Mouse (Mus musculus) heart, embryonic 15.5 days (tissue): ENCODE measurements around the gene Adcy9. TPM values are rescaled to one million over a fixed set of nuclear protein-coding genes. Genes with fewer than 3 reads are reported as not detected.

Experiments used
- ATAC-seq: fragments of 200-750 bp; cut with Nextera tagmentation; replicated peaks from 2 replicates; pipeline ENCODE4 v1.8.0; 2017; ENCODE audit warnings: low read depth, moderate TSS enrichment; ENCODE audit not compliant: insufficient number of reproducible peaks, insufficient read depth, low FRiP score
- H3K27ac ChIP-seq: fragments of 300-500 bp; sonication (generic); 2 replicates; pipeline ENCODE4 v1.5.1; 2015; ENCODE audit warnings: mild to moderate bottlenecking, inconsistent platforms
- H3K27me3 ChIP-seq: fragments of 300-500 bp; sonication (generic); 2 replicates; pipeline ENCODE4 v1.6.1; 2015; ENCODE audit warnings: inconsistent platforms
- H3K36me3 ChIP-seq: fragments of 300-500 bp; sonication (generic); 2 replicates; pipeline ENCODE4 v1.6.1; 2015; ENCODE audit warnings: mild to moderate bottlenecking, inconsistent platforms
- H3K4me1 ChIP-seq: fragments of 300-500 bp; sonication (generic); replicated peaks from 2 replicates; pipeline ENCODE4 v1.6.1; 2015; ENCODE audit warnings: inconsistent platforms
- H3K4me2 ChIP-seq: fragments of 300-500 bp; sonication (generic); 2 replicates; pipeline ENCODE4 v1.6.1; 2015; ENCODE audit warnings: inconsistent platforms, mild to moderate bottlenecking, moderate library complexity
- H3K4me3 ChIP-seq: fragments of 300-500 bp; sonication (generic); 2 replicates; pipeline ENCODE4 v1.5.1; 2015; ENCODE audit warnings: mild to moderate bottlenecking, inconsistent platforms
- H3K9ac ChIP-seq: fragments of 300-500 bp; sonication (generic); 2 replicates; pipeline ENCODE4 v1.6.1; 2015; ENCODE audit warnings: mild to moderate bottlenecking, inconsistent platforms
- H3K9me3 ChIP-seq: fragments of 300-500 bp; sonication (generic); replicated peaks from 2 replicates; pipeline ENCODE4 v1.6.1; 2016; ENCODE audit warnings: inconsistent platforms
- WGBS: fragments of 180-500 bp; shearing (Covaris S2); methylation state at CpG from one replicate; pipeline ENCODE4 v1.1.7; 2015; ENCODE audit warnings: mixed read lengths; 5-methylcytosine and 5-hydroxymethylcytosine counted together
- polyA plus RNA-seq: library from polyadenylated mRNA; unstranded; fragments of >200 nt; fragmentation: Nextera tagmentation; extraction: Ambion mirVana; gene quantifications from 2 replicates; pipeline ENCODE4 v1.2.1, GENCODE M21; 2015

Gene Adcy9
- polyA plus RNA-seq, 1 experiment from 2014 or later: 1.1 TPM

DNA sequence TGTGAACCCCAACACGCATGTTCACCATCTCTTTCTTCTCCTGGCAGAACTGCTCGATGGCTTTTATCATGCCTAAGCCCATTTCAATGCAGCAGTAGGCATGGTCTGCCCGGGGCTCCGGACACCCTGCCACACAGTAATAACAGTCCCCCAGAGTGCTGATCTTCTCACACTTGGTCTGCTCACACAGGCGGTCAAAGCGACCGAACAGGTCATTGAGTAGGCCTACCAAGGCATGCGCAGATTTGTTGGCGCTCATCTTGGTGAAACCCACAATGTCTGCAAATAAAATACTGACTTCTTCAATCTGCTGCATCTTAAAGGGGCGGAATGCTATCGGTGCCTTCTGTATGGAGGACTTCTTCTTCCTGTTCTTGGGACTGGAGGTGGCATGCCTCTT lies 2.2 kb downstream of the Adcy9 start:
- WGBS: 94% methylated on average over 11 of the region's 11 CpGs
- no peak overlapping the region for H3K9ac ChIP-seq
- peaks cover 12% of the 10 kb centered on the region for H3K27me3 ChIP-seq
- H3K36me3 ChIP-seq: no peaks in the 10 kb centered on the region
- no peaks in the 10 kb centered on the region for H3K9me3 ChIP-seq
- H3K4me3 ChIP-seq: no peak overlapping the region
- no peak overlapping the region for H3K27ac ChIP-seq
- ATAC-seq: no peak
- H3K4me2 ChIP-seq: peak overlapping the region; percentile 97; the same call in 1 of the 2 replicates
- peaks cover 41% of the 10 kb centered on the region for H3K4me1 ChIP-seq

- Histone ChIP-seq H3K4me2 (no peak overlapping the region), H3K9me3 (no peaks in the 10 kb centered on the region), H3K27ac (no peak overlapping the region), H3K36me3 (no peaks in the 10 kb centered on the region), H3K4me3 (0 out of 2 replicates have a peak overlapping the region, but pooled peaks have one; percentile 5), H3K27me3 (peaks cover 12% of the 10 kb centered on the region), H3K9ac (no peak overlapping the region), H3K4me1 (peaks cover 41% of the 10 kb centered on the region)
- no peak for ATAC-seq
- 68% methylated on average over 7 of the region's 7 CpGs for WGBS
These were observed 2.8 kb downstream of the Adcy9 start for GRCm38 (mm10) chr16:4417455-4417854.

- no peak for ATAC-seq
- H3K9ac ChIP-seq: no peak overlapping the region
- WGBS: 78% methylated on average over 8 of the region's 8 CpGs
- H3K27ac ChIP-seq: no peak overlapping the region
- peaks cover 37% of the 10 kb centered on the region for H3K4me1 ChIP-seq
- H3K27me3 ChIP-seq: peaks cover 12% of the 10 kb centered on the region
- no peaks in the 10 kb centered on the region for H3K36me3 ChIP-seq
- H3K4me2 ChIP-seq: no peak overlapping the region
- H3K4me3 ChIP-seq: no peak overlapping the region
- H3K9me3 ChIP-seq: no peaks in the 10 kb centered on the region
These were observed 5.3 kb downstream of the Adcy9 start for GRCm38 (mm10) chr16:4414881-4415585.

- H3K9me3 ChIP-seq: no peaks in the 10 kb centered on the region
- peaks cover 32% of the 10 kb centered on the region for H3K4me1 ChIP-seq
- H3K4me2 ChIP-seq: no peak overlapping the region
- 64% methylated on average over 9 of the region's 9 CpGs for WGBS
- no peak for ATAC-seq
- H3K27me3 ChIP-seq: peaks cover 12% of the 10 kb centered on the region
- no peak overlapping the region for H3K4me3 ChIP-seq
- H3K36me3 ChIP-seq: no peaks in the 10 kb centered on the region
- no peak overlapping the region for H3K27ac ChIP-seq
- H3K9ac ChIP-seq: no peak overlapping the region
These were observed 6.1 kb downstream of the Adcy9 start for GRCm38 (mm10) chr16:4413988-4414880.

GRCm38 (mm10) chr16:4413301-4413700 lies 7.0 kb downstream of the Adcy9 start:
- Histone ChIP-seq H3K9me3 (no peaks in the 10 kb centered on the region), H3K4me3 (no peak overlapping the region), H3K36me3 (no peaks in the 10 kb centered on the region), H3K4me2 (no peak overlapping the region), H3K4me1 (peaks cover 22% of the 10 kb centered on the region), H3K9ac (no peak overlapping the region), H3K27ac (no peak overlapping the region), H3K27me3 (peaks cover 8% of the 10 kb centered on the region)
- 51% methylated on average over 14 of the region's 14 CpGs for WGBS
- no peak for ATAC-seq

- ATAC-seq: no peak
- Histone ChIP-seq H3K9me3 (no peaks in the 10 kb centered on the region), H3K9ac (no peak overlapping the region), H3K27ac (no peak overlapping the region), H3K4me1 (peaks cover 12% of the 10 kb centered on the region), H3K4me3 (no peak overlapping the region), H3K4me2 (no peak overlapping the region), H3K36me3 (no peaks in the 10 kb centered on the region), H3K27me3 (no peaks in the 10 kb centered on the region; the same call in 1 of the 2 replicates)
- WGBS: 83% methylated on average over 4 of the region's 4 CpGs
These were observed 8.0 kb downstream of the Adcy9 start for GRCm38 (mm10) chr16:4412298-4412697.

DNA sequence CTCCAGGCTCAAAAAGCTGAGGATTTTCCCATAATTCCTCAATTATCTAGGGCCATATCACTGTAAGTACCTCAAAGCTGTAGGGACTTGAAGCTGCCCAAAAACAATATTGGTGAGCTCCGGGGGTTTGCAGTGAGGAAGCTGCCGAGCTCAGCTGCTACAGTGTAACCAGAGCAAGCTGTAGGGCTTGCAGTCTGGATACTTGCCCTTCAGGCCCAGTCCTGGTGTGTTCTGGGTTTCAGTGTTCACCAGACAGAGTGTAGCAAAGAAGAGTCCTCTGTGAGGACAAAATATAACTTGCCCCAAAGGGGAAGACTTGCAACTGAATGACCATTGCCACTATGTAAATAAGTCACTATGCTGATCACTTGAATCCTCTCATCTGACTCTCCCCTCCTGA lies 9.0 kb downstream of the Adcy9 start:
- Histone ChIP-seq H3K9ac (no peak overlapping the region), H3K4me3 (no peak overlapping the region), H3K4me2 (no peak overlapping the region), H3K9me3 (no peaks in the 10 kb centered on the region), H3K36me3 (no peaks in the 10 kb centered on the region), H3K4me1 (peaks cover 13% of the 10 kb centered on the region; the same call in 1 of the 2 replicates), H3K27ac (no peak overlapping the region), H3K27me3 (no peaks in the 10 kb centered on the region)
- WGBS: 47% methylated on average over 2 of the region's 2 CpGs
- ATAC-seq: no peak

GRCm38 (mm10) chr16:4407536-4407935 lies 12.8 kb downstream of the Adcy9 start:
- Histone ChIP-seq H3K4me2 (no peak overlapping the region), H3K27me3 (no peaks in the 10 kb centered on the region), H3K9me3 (no peaks in the 10 kb centered on the region), H3K4me1 (peaks cover 18% of the 10 kb centered on the region; the same call in 1 of the 2 replicates), H3K4me3 (no peak overlapping the region), H3K27ac (no peak overlapping the region), H3K36me3 (no peaks in the 10 kb centered on the region), H3K9ac (no peak overlapping the region)
- no peak for ATAC-seq
- WGBS: 79% methylated on average over 2 of the region's 2 CpGs

DNA sequence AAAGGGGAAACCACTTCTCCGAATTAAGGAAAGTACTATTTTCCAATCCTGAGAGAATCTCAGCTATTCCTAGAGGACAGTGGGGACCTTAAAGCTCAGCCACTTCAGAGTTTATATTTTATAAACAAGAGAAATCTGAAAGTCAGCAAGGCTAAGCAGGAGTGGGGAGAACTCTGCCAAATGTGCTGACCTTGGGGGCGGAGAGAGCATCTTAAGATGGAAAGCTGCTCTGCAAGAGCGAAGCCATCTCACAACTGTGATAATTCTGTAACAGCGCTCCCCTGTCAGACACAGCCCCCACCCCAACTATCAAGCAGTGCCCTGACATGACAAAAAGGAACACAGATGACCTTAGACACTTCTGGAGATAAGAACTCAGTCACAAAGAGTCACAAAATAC lies 13.6 kb downstream of the Adcy9 start:
- peaks cover 18% of the 10 kb centered on the region; the same call in 1 of the 2 replicates for H3K4me1 ChIP-seq
- H3K4me2 ChIP-seq: no peak overlapping the region
- no peaks in the 10 kb centered on the region for H3K27me3 ChIP-seq
- H3K36me3 ChIP-seq: no peaks in the 10 kb centered on the region
- no peak for ATAC-seq
- no peaks in the 10 kb centered on the region for H3K9me3 ChIP-seq
- no peak overlapping the region for H3K4me3 ChIP-seq
- 59% methylated on average over 4 of the region's 4 CpGs for WGBS
- H3K27ac ChIP-seq: no peak overlapping the region
- H3K9ac ChIP-seq: no peak overlapping the region

GRCm38 (mm10) chr16:4406047-4406586 lies 14.2 kb downstream of the Adcy9 start:
- 98% methylated on average over 6 of the region's 6 CpGs for WGBS
- H3K9ac ChIP-seq: no peak overlapping the region
- no peaks in the 10 kb centered on the region for H3K27me3 ChIP-seq
- no peak overlapping the region for H3K4me3 ChIP-seq
- no peaks in the 10 kb centered on the region for H3K9me3 ChIP-seq
- H3K4me2 ChIP-seq: no peak overlapping the region
- no peak for ATAC-seq
- H3K36me3 ChIP-seq: no peaks in the 10 kb centered on the region
- no peak overlapping the region for H3K27ac ChIP-seq
- H3K4me1 ChIP-seq: peaks cover 22% of the 10 kb centered on the region

DNA sequence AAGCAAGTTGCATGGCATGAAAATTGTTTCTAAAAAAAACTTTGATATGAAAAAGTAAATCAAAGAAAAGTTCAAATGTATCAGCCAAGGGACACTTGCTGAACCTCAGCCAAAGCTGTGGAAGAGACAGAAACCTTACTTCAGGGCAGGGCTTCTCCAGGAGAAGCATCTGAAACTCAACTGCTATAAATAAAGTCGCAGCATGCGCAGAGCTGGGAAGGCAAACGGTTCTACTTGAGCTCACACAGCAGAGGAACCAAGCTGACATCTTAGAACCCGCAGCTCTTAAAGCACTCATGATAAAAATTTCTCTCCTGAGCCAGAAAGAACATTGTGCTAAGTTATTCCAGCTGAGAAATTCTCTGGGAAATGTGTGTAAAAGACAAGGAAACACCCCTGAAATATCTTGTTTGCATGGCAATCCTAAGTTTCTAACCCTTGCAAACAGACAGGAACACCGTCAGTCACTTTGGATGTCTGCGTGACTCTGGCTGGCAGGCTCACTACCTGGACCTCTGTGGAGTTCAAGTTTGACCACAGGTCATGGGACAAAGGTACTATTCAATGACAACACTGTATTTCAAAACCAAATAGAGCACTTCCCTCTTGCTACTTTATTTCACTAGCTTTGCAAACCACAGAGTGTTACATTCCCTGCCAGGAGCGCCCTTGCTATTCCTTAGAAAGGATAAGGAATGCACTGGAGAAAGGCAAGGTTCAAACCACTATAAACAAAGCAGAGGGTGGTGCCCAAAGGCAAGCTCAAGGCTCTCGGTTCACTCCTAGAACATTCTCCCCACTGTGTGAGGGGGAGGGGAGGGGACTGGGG lies 15.2 kb downstream of the Adcy9 start:
- H3K9ac ChIP-seq: no peak overlapping the region
- H3K27ac ChIP-seq: peak overlapping the region; percentile 27
- no peak overlapping the region for H3K4me3 ChIP-seq
- H3K36me3 ChIP-seq: no peaks in the 10 kb centered on the region
- WGBS: 37% methylated on average over 8 of the region's 8 CpGs
- H3K27me3 ChIP-seq: no peaks in the 10 kb centered on the region
- peaks cover 25% of the 10 kb centered on the region for H3K4me1 ChIP-seq
- ATAC-seq: no peak
- no peaks in the 10 kb centered on the region for H3K9me3 ChIP-seq
- H3K4me2 ChIP-seq: peak overlapping the region; percentile 12; the same call in 1 of the 2 replicates
